In the genomic region with DNA sequence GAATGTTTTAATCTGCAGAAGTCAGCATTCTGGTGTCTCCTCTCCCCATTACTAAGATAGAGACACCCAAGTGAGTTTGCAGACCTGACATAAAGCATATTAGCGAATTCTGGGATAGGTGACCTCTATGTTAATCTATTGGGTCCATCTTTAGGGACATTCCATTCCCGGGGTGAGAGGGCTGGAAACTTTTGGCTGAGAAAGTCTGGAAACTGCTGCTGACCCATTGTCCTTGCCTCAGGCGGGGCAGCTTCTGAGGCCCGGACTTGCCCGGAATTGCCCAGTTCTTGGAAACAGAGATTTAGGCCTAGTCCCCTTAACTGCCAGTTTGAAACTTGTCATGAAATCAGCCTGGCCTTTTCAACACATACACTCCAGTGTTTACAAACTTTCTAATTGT, we compare ENCODE assay signal across 8 mouse cellular contexts. TPM values are rescaled to one million over a fixed set of nuclear protein-coding genes. Genes with fewer than 3 reads are reported as not detected.
DNase-seq lines count a peak whose midpoint lies in the region; ATAC-seq lines count a peak whose summit lies in the region.

No protein-coding gene starts in this region.

- H3K36me3 ChIP-seq in neural tube, embryonic 11.5 days (ENCODE audit: control insufficient read depth, insufficient read depth, low read length): 0 out of 2 replicates have a peak, but pooled peaks cover 5% of the 10 kb centered on the region
- H3K36me3 ChIP-seq in forebrain, embryonic 15.5 days: peaks cover 10% of the 10 kb centered on the region
- peaks cover 12% of the 10 kb centered on the region for H3K36me3 ChIP-seq in stomach, embryonic 14.5 days (ENCODE audit: control insufficient read depth, insufficient read depth, low read length)

- peak overlapping the region; percentile 51 for H3K4me3 ChIP-seq in neural tube, embryonic 11.5 days (ENCODE audit: low read depth, low read length)
- peak overlapping the region; percentile 99 for H3K4me3 ChIP-seq in forebrain, embryonic 15.5 days
- H3K4me3 ChIP-seq in stomach, embryonic 14.5 days (ENCODE audit: low read depth, low read length): peak overlapping the region; percentile 81

- DNase-seq in neural tube, embryonic 11.5 days (ENCODE audit: low spot score): no peak
- no peak for DNase-seq in neural tube, embryonic 10.5 days (ENCODE audit: extremely low spot score, low spot score)
- DNase-seq in kidney, postnatal 36 days: peak; percentile 68 to 75
- no peak for DNase-seq in adrenal gland, adult 18-20 months (ENCODE audit: low spot score in 2 of 2)
- no peak for DNase-seq in ovary, postnatal 14 days (ENCODE audit: low spot score)

- peaks cover 13% of the 10 kb centered on the region; the same call in 1 of the 2 replicates for H3K4me1 ChIP-seq in neural tube, embryonic 11.5 days (ENCODE audit: control insufficient read depth, insufficient read depth, low read length)
- H3K4me1 ChIP-seq in forebrain, embryonic 15.5 days: peaks cover 24% of the 10 kb centered on the region
- peaks cover 4% of the 10 kb centered on the region; the same call in 1 of the 2 replicates for H3K4me1 ChIP-seq in stomach, embryonic 14.5 days (ENCODE audit: control insufficient read depth, insufficient read depth, low read length)

- peak overlapping the region; percentile 85 for H3K9ac ChIP-seq in neural tube, embryonic 11.5 days (ENCODE audit: low read length)
- H3K9ac ChIP-seq in forebrain, embryonic 15.5 days (replicated peaks): peak overlapping the region; percentile 100; the same call in 1 of the 2 replicates
- 0 out of 2 replicates have a peak overlapping the region, but pooled peaks have one; percentile 45 for H3K9ac ChIP-seq in stomach, embryonic 14.5 days (replicated peaks; ENCODE audit: low read depth, low read length)

- 76% methylated on average over 5 of the region's 5 CpGs for WGBS in neural tube, embryonic 11.5 days
- WGBS in forebrain, embryonic 15.5 days: 69% methylated on average over 5 of the region's 5 CpGs
- WGBS in stomach, embryonic 14.5 days: 73% methylated on average over 5 of the region's 5 CpGs

- ATAC-seq in neural tube, embryonic 11.5 days (ENCODE audit: insufficient read depth, low FRiP score, low TSS enrichment): no peak
- ATAC-seq in forebrain, embryonic 15.5 days (replicated peaks): no peak
- ATAC-seq in stomach, embryonic 14.5 days (ENCODE audit: insufficient number of reproducible peaks, insufficient read depth, low FRiP score, low read depth): no peak
- ATAC-seq in frontal cortex, adult (ENCODE audit: low TSS enrichment): no peak

- H3K4me2 ChIP-seq in neural tube, embryonic 11.5 days (ENCODE audit: low read depth): peak overlapping the region; percentile 60
- H3K4me2 ChIP-seq in forebrain, embryonic 15.5 days (replicated peaks): peak overlapping the region; percentile 54
- H3K4me2 ChIP-seq in stomach, embryonic 14.5 days (replicated peaks; ENCODE audit: low read depth, low read length): peak overlapping the region; percentile 55

- no peaks in the 10 kb centered on the region for H3K27me3 ChIP-seq in neural tube, embryonic 11.5 days (ENCODE audit: control insufficient read depth, insufficient read depth, low read length)
- H3K27me3 ChIP-seq in forebrain, embryonic 15.5 days: no peaks in the 10 kb centered on the region
- no peaks in the 10 kb centered on the region for H3K27me3 ChIP-seq in stomach, embryonic 14.5 days (ENCODE audit: control insufficient read depth, insufficient read depth, low read length)

- H3K27ac ChIP-seq in neural tube, embryonic 11.5 days (ENCODE audit: low read depth, low read length): no peak overlapping the region
- no peak overlapping the region for H3K27ac ChIP-seq in forebrain, embryonic 15.5 days (replicated peaks)
- H3K27ac ChIP-seq in stomach, embryonic 14.5 days (ENCODE audit: low read length): no peak overlapping the region

- no peaks in the 10 kb centered on the region for H3K9me3 ChIP-seq in neural tube, embryonic 11.5 days (ENCODE audit: control insufficient read depth, low read length)
- no peaks in the 10 kb centered on the region for H3K9me3 ChIP-seq in forebrain, embryonic 15.5 days
- H3K9me3 ChIP-seq in stomach, embryonic 14.5 days (ENCODE audit: control insufficient read depth, low read depth, low read length): no peaks in the 10 kb centered on the region

RNA-seq across cellular contexts. Expression of a gene that starts 0.8 kb away (rescaled TPM):
- 63.2 and 63.5 TPM in 2 replicates for polyA plus RNA-seq in neural tube, embryonic 11.5 days (2014; fragmentation: Nextera tagmentation; extraction: Ambion mirVana)
- polyA plus RNA-seq in forebrain, embryonic 15.5 days (2015; fragmentation: Nextera tagmentation; extraction: Ambion mirVana): 63.5 and 67.8 TPM in 2 replicates
- 50.2 and 54.1 TPM in 2 replicates for polyA plus RNA-seq in stomach, embryonic 14.5 days (2014; fragmentation: Nextera tagmentation; extraction: Ambion mirVana)
- total RNA-seq in adrenal gland, adult 18-20 months (2021): 10 to 100 TPM; 48.2 to 54.8 TPM

RNA-seq across cellular contexts. Expression of a gene that starts 34.8 kb away (rescaled TPM):
- 20.3 and 21.2 TPM in 2 replicates for polyA plus RNA-seq in neural tube, embryonic 11.5 days (2014; fragmentation: Nextera tagmentation; extraction: Ambion mirVana)
- polyA plus RNA-seq in forebrain, embryonic 15.5 days (2015; fragmentation: Nextera tagmentation; extraction: Ambion mirVana): 29.6 and 31.7 TPM in 2 replicates
- 13.0 and 13.1 TPM in 2 replicates for polyA plus RNA-seq in stomach, embryonic 14.5 days (2014; fragmentation: Nextera tagmentation; extraction: Ambion mirVana)
- total RNA-seq in adrenal gland, adult 18-20 months (2021): 10 to 100 TPM; 13.1 to 15.0 TPM

Comparison
In these comparisons a context has a peak if more than half of its experiments do, and no peak if none do; other contexts are left out.
1. DNase-seq: peak in kidney, postnatal 36 days (2 of 2); none in neural tube, embryonic 11.5 days (single experiment), neural tube, embryonic 10.5 days (single experiment), adrenal gland, adult 18-20 months (0 of 2) and ovary, postnatal 14 days (single experiment).
2. H3K9ac ChIP-seq: peak in every context shown above with its lines; median percentile 100 in forebrain, embryonic 15.5 days; 85 in neural tube, embryonic 11.5 days; 45 in stomach, embryonic 14.5 days.
3. Peak in every context shown above with its lines, with median percentiles within 50 percentile points of each other: H3K4me2 ChIP-seq and H3K4me3 ChIP-seq.